Mouse (Mus musculus) 416B (cell line): ENCODE measurements around the gene Tgfbr3.

Experiments
- DNase-seq: peaks from one replicate; pipeline ENCODE4 v3.0.0; 2011; ENCODE audit warnings: low read depth

Tgfbr3 gene

DNA sequence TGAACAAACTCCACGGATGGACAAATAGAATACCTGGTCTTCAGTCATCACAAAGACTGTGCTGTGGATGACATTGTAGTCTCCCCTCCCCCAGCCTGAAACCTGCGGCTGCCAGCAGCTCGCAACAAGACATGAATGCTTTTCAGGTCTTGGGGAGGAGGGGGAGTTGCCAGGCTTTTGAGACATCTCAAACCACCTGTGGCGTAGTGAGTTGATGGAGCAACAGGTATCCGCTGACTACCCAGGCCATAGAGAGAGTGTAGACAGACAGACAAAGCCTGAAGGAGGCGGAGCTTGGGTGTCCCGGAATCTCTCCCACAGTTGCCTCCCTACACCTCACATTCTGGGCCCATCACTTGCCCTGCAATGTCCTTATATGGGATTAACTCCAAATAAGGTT is 117.6 kb downstream of the Tgfbr3 start:
- DNase-seq: no peak

DNA sequence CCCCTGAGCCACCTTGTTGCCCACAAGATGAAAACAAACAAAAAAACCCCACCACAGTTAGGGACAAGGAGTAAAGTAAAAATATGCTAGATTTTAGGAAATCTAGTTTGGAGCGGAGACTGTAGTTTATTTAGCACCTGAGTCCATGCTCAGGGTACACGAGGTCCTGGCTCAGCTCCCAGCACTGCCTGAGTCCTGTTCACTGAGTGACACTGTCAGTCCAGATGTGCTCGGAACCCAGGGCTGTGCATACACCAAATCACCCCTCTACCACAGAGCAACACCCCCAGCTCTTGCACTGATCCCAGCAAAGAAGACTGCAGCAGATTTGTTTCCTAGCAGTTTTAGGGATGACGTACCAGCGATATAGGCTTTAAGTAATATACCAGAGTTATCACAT is 119.6 kb downstream of the Tgfbr3 start:
- no peak for DNase-seq

DNA sequence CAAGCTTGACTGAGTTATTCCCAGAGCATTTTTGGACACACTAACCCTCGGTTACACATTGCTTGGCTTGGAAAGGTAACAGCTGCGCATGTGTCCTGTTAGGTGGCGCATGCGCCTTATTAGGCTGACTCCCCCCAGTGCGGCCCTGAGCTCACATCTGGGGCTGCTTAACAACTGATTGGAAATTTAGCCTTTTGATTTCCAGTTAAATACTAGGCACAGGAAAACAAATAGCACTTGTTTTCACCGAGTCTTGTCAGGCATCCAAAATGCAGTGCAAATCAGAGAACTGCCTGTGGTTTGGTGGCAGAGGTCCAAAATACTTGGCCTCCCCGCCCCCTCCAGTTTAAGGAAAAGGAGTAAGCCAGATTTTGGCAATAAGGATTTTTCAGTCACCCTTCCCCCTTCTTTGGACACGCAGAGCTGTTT is 121.5 kb downstream of the Tgfbr3 start:
- no peak for DNase-seq

DNA sequence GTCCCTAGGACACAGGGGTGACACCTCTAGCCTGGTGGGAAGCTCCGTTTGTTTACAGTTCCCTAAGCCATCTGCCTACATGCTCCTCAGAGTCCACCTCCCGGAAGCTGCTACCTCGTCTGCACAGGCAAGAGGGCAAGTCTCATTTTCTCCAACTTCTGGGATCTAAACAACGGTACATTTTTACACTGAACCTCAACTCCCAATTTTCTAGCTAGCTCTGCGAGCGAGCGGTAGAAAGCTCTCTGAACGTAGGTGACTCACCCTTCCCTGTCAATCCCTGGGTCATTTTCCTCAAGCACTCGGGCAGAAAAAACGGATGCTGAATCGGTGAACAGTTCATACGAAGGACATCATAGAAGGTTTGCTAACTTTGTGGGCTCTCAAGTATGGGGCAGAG is 122.1 kb downstream of the Tgfbr3 start:
- no peak for DNase-seq

DNA sequence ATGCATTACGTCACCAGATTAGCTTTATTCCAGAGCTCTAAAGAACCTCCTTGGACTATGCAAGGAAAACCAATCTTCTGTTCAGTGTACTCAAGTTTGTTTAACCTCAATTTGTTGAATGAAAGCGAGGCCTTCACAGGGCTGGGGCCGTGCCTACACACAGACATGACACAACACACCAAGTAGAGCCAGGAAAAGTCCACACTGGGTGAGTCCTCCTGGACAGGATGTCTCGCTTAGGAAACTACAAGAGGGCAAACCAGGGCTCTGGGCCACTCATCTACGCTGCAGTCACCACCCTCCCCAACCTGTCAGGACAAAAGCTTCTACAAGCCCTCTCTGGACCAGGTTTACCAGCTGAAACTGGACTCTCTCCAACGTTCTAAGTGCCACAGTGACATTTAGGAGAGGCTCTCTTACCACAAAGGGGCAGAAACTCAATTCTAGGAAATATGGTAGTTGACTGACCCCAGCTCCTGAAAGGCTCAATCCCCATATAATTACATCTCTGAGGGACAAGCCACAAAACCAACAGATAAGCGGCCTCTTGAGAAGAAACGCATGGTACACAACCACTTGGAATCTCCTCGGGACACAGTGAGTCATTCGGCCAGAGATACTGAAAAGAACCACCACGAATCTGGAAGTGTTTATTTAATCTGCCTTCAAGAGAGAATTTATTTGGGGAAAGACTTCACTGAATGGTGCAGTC is 122.6 kb downstream of the Tgfbr3 start:
- DNase-seq: no peak

DNA sequence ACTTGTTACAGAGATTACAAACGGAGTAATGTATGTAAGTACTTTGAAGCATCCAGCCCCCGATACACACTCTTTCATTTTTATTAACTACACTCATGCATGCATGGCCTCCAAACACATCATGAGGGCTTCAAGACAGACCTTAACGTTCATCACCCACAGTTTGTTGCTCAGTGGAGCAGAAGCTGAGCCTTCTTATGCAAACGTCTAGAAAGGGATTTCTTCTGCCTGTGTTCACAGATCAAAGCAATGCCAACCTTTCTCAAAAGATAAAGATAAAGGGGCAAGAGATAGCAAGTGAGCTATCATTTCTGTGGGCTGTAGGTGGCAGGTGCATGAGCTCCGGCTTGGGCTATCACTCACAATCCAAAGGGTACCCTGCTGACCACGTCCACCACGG is 123.7 kb downstream of the Tgfbr3 start:
- DNase-seq: no peak

DNA sequence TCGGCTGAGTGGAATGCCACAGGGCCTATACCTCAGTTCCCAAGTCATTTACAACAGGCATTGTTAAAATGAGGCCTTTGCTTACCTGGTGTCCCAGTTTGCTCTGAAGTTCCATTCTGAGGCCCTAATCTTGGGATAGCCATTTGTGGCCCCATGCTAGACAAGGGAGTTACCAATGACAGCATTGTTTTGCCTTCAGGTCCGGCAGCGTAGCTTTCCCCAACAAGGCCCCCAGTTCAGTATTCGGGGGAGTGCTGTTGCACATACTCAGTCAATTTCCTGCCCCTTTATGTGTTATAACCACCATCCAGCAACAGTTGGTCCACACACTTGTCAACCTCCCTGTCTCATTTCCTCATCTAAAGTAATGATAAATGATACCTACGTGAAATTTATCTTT is 124.2 kb downstream of the Tgfbr3 start:
- DNase-seq: no peak

DNA sequence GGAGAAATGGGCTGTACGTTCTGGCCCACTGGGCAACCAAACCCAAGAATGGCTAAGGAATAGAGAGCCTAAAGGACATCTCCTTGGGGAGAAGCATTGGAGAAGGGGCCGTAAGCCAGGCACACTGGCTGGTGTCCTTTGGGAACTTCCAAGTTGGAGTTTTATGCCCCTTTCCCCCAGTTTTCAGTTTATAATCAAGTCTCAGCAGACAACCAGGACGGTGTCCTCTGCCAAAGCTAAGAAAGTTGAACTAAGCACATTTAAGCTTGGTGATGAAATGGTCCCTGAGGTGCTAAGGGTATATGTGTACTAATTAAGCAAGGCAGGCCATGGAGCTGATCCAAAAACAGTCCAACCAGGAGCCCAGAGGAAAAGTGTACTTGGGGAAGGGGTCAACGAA is 124.6 kb downstream of the Tgfbr3 start:
- no peak for DNase-seq

DNA sequence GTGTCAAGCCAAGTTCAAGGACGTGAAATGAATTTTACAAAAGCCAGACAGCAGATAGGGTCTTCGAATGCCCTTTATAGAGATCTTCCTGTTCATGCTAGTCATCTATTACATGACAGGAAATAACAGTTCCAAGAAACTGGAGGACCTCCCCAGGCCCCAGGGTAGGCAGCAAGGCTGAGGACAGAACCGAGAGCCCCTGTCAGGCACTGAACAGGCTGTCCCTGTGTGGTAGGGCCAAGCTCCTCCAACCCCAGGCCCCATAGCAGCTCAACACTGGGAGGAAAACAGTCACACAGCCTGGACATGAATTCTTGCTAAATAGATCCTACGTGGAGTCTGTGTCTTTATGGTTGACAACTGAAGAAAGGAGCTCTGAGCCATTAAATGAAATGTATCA is 125.3 kb downstream of the Tgfbr3 start:
- DNase-seq: no peak

DNA sequence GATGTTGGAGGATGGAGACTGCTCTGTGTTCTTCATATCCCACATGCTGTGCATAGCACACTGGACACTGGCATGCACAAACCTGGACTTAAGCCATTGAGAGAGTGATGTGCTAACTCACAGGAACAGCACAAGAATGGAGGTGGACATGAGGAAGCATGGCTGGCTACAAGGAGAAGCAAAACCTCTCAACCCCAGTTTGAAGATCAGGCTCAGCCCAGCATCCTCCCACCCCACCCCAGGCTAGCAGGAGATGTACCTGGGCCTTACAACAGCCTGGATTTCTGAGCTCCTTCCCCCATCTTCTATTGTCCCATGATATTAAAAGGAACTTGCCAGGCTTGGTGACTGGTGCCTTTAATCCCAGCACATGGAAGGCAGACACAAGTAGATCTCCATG is 126.1 kb downstream of the Tgfbr3 start:
- DNase-seq: no peak

DNA sequence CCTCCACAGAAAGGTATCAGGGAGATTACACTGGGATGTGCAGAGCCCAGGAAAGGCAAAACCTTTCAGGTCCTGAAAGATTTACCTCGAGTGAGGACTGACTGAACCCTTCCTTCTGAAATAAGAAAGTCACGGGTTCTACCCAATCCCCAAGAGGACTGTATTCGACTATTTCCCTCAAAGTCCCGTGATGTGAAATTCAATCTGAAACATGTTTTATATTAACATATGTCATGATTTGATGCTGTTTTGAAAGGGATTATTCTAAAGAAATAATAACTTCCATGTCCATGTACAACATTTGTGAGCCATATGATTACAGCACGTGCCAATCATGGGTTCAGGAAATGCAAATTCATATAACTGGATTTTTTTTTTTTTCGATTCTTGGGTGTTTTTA is 126.6 kb downstream of the Tgfbr3 start:
- no peak for DNase-seq

DNA sequence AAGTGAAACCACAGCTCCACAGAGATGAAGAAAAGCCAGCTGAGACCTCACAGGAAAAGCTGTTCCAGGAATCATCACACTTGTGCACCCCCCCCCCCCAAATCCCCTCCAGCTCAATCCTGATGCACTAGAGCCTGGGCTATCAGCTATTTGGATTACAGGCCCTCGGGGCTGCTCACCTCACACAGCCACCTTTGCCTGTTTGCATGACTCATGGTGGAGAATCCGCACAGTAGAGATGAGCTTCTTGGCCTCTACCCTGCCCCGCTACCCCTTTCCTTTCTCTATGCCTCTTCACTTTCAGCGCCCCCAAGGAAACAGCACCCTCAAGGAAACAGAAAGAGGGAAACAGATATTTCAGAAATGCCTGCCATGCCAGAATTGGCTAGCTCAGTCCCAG is 127.1 kb downstream of the Tgfbr3 start:
- DNase-seq: no peak

DNA sequence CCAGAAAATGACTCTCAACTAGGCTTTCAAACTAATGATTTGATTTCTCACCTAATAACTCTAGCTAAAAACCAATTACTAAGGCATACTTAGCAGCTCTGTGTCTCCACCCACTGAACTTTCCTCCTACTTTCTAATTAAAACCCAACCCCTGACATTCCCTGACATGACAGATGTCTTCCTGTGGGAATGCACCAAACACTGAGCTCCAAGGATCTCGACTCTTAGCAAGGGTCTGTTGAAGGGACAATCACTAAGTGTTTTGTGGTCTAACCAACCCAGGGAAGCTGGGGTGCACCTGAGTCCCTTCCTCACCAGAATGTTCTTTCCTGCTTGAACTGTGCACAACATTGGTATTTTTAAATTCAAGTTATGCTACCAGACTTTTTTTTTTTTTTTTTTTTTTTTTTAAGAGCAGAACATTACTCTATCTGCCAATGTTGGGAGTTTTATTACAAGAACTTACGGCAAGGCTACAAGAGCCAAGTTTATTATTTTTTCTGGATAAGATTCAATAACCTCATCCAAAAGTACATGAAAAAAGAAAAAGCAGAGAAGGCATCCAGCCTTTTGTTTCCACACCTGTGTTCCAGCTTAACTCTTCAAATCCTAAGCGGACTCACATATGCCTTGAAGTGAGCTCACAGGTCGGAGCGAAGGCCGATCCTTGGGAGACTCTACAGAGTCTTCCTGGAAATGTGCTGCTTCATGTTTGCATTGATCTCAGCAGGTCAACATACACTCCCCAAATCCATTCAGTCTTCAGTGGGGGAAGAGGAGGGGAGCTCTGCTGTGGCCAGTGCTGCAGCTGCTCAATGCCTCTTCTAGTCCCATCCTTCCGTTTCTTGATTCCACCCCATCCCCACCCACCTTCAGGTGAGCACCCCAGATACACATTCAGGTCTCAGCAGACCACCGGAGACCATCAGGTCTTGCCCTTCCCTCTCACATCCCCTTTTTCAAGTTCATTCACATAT is 129.2 kb downstream of the Tgfbr3 start:
- no peak for DNase-seq

DNA sequence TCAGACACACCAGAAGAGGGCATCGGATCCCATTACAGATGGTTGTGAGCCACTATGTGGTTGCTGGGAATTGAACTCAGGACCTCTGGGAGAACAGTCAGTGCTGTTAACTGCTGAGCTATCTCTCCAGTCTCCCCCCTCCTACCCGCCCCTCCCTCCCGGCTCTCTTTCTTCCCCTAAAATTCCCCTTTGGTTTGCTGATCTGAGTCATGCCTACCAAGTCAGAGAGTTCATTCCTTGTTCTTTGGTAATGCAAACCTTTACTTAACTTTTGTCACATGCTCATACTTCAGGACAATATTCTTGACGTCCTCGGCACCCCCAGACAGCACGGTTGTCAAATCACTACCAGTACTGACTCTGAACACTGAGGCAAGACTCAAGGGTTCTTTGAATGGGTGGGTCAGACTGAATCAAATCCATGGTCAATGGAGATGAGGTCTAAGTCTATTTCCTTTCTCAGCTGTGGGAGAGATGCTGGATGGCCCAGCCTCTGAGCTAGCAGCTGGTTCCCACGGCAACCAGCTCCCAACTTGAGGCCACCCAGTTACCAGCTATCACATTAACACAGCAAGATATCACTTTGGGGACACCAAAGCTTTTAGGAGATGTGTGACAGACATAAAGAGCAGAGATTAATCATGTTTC is 130.8 kb downstream of the Tgfbr3 start:
- DNase-seq: no peak

DNA sequence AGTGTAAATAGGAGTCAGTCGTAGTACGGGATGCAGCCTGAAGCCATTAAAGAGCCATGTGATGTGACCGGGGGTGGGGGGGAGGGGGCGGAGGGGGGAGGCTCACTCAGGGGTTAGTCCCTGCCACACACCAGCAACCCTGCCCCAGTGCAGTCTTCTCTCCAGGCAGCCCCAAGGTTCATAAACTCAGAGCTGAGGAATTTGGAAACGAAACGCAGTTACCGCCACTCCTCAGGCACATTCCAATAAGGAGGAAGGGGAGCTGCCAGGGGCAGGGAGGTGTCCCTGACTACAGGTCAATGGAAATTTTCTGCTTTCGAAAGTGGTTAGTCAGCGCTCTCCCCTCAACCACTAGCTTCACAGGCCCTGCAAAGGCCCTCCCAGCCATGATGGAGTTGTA is 132.0 kb downstream of the Tgfbr3 start:
- DNase-seq: no peak

DNA sequence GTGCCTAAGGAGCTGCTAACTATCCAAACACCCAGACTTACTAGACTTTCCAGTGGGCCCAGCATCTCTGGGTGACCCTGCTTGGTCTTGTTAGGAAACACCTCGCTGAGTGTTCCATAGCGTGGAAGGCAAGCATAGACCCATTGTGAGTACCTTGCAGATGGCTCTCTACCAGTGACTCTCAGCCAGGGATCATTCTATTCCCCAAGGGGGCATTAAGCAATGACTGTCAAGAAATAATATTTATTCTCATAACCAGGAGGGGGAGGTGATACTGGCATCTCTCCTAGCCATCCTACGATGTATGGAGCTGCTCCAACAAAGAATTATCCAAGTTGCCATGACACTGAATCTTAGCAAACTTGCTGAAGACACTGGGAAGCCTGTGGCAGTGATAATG is 133.3 kb downstream of the Tgfbr3 start:
- DNase-seq: no peak

DNA sequence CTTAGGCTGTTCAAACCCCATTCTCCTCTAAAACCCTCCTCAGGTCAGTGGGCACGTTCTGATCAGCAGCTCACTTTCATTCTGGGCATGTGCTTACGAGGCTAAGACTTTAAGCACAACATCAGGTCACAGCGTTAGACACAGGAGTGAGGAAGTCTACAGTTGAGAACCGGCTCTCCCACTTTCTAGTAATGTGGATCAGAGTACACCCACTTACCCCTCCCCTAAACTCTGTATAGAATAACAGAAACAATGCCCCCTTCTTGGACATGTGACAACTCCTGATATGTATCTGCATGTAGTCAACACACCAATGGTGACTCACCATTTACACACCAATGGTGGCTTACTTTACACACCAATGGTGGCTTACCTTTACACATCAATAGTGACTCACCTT is 136.4 kb downstream of the Tgfbr3 start:
- no peak for DNase-seq

DNA sequence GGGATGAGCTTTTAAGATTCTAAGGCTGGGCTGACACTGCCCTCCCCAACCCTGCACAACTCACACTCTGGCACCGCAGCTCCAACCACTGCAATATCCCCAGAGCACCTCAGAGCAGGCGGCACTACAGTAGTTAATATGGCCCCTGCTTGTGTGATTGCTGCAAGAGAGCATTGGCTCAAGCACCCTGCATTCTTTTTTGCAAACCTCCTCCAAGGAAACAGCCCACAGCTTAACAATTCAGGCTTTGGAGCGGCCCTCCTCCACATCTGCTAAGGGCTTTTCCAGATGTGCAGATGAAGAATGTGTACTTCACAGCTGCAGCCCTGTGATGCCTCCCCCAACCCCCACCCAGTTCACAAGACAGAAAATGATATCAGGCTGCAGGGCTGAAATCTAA is 138.1 kb downstream of the Tgfbr3 start:
- no peak for DNase-seq

DNA sequence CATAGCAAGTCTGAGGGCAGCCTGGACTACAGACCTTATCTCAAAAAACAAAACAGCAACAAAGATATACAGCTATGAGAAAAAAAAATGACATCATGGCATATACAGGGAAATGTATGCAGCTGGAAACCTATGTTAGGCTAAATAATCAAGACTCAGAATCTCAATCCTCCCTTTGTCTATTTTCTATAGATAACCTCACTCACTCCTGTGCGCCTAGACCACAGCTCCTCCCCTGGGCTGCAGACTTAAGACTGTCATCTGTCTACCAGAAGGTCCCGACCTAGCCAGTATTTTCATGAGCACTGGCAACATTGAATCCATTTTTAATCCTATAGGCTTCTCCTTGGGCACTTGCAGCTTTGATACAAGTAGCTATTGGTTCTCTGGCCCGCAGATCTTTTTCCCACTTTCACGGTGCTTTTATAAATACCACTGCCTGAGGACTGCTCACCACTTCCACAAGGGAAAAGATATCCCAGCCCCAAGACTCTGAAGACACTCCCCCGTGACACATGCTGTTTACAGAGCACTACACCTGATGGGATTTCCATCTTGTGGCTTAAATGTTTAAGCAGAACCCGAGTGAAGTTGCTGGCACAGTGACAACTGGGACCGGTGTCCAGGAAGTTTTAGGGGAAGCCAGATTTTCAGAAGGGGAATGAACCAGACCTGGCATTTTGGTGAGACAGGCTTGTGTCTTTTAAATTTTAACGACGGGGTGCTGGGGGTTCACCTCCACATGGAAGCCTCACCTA is 138.7 kb downstream of the Tgfbr3 start:
- DNase-seq: no peak

DNA sequence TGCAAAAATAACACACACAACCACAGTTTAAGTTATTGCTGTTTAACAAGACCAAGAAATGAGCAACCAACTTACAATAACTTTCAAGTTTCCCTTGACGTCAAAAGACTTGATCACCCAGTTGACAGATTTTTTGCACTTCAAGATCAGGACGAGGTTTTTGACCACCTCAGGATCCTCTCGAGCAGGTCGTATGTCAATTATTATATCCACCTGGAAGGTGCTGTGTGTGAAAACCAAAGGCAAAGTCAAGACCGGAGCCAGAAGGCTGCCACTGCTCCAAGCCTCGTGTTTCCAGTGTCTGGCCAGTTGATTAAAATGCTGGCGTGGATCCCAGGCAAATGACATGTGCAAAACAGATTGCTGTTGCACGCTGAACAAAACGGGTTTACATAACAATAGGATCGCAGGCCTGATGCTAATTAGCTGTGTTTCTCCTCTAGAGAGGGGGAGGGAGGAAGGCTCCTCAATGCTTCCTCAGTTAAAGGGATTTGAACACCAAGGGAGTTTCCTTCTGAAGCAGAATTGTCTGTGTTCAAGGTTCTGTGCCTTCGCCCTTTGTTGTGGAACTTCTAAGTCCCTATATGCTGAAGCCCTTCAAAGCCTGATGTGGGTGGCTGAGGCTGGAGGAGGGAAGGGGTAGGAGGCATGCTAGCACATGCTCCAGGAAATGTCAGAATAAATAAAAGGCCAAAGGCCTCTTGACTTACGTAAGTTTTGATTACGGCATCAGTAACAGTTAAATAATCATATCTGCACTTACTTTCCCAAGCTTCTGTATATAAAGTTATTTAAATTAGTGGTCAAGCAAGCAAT is 141.3 kb downstream of the Tgfbr3 start:
- DNase-seq: no peak

DNA sequence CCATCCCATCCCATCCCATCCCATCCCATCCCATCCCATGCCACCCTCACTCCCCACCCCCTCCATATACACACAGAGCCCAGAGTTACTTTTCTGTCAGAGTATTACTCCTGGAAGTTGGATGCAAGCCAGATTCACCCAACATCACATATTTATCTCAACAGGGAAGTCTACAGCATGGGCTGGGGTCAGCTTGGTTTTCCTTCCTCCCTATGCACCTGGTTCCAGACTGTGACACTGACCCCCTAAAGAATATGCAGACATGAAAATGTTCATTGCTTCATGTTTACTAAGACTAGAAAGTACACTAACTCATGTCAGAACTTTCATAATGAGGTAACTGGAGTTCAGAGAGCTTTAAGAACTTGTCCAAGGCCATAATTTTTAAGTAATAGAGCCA is 142.0 kb downstream of the Tgfbr3 start:
- DNase-seq: no peak
